ENCODE assay signal across 8 mouse cellular contexts in genomic region chr19:52992880-52993440, GRCm38 (mm10). TPM values are rescaled to one million over a fixed set of nuclear protein-coding genes. Genes with fewer than 3 reads are reported as not detected.
DNase-seq lines count a peak whose midpoint lies in the region; ATAC-seq and TF ChIP-seq lines count a peak whose summit lies in the region.

No protein-coding gene starts in this region.

- no peaks in the 10 kb centered on the region for H3K9me3 ChIP-seq in forebrain, embryonic 11.5 days (ENCODE audit: control insufficient read depth, low read length)
- H3K9me3 ChIP-seq in forebrain, embryonic 10.5 days: no peaks in the 10 kb centered on the region
- no peaks in the 10 kb centered on the region for H3K9me3 ChIP-seq in intestine, embryonic 16.5 days (ENCODE audit: control insufficient read depth, low read length)
- H3K9me3 ChIP-seq in limb, embryonic 11.5 days (ENCODE audit: control insufficient read depth, low read length): no peaks in the 10 kb centered on the region

- no peaks in the 10 kb centered on the region for H3K27me3 ChIP-seq in forebrain, embryonic 11.5 days (ENCODE audit: control insufficient read depth, insufficient read depth, low read length)
- no peaks in the 10 kb centered on the region for H3K27me3 ChIP-seq in forebrain, embryonic 10.5 days (ENCODE audit: poor library complexity, severe bottlenecking)
- no peaks in the 10 kb centered on the region for H3K27me3 ChIP-seq in intestine, embryonic 16.5 days (replicated peaks; ENCODE audit: control insufficient read depth, insufficient read depth, low read length)
- H3K27me3 ChIP-seq in limb, embryonic 11.5 days (ENCODE audit: control insufficient read depth, insufficient read depth, low read length): no peaks in the 10 kb centered on the region

- no peak overlapping the region for H3K9ac ChIP-seq in forebrain, embryonic 11.5 days (ENCODE audit: low read length)
- no peak overlapping the region for H3K9ac ChIP-seq in intestine, embryonic 16.5 days (ENCODE audit: low read depth, low read length)
- no peak overlapping the region for H3K9ac ChIP-seq in limb, embryonic 11.5 days (ENCODE audit: low read length)

- ATAC-seq in forebrain, embryonic 11.5 days (replicated peaks; ENCODE audit: low FRiP score): peak; percentile 46; the same call in 1 of the 2 replicates
- ATAC-seq in intestine, embryonic 16.5 days: peak; percentile 80
- 0 out of 2 replicates have a peak, but pooled peaks have one; percentile 54 for ATAC-seq in limb, embryonic 11.5 days (ENCODE audit: insufficient number of reproducible peaks, low FRiP score, low TSS enrichment, low read depth)

- no peak for TF ChIP-seq POLR2A in embryonic fibroblast, embryonic 13.5 days (IDR thresholded peaks at IDR 0.05; ENCODE audit: low read depth, low read length)

- H3K27ac ChIP-seq in forebrain, embryonic 11.5 days (ENCODE audit: low read depth, low read length): no peak overlapping the region
- H3K27ac ChIP-seq in forebrain, embryonic 10.5 days: no peak overlapping the region
- H3K27ac ChIP-seq in embryonic fibroblast, embryonic 13.5 days (ENCODE audit: insufficient read depth, low read length): no peak overlapping the region
- no peak overlapping the region for H3K27ac ChIP-seq in intestine, embryonic 16.5 days (ENCODE audit: low read length)
- H3K27ac ChIP-seq in limb, embryonic 11.5 days (replicated peaks; ENCODE audit: low read depth, low read length): no peak overlapping the region

- TF ChIP-seq CTCF in embryonic fibroblast, embryonic 13.5 days (IDR thresholded peaks at IDR 0.05; ENCODE audit: borderline replicate concordance, insufficient read depth, low read length): peak; percentile 36; the same call in 1 of the 2 replicates

- H3K36me3 ChIP-seq in forebrain, embryonic 11.5 days (ENCODE audit: control insufficient read depth, insufficient read depth, low read length): peaks cover 3% of the 10 kb centered on the region; the same call in 1 of the 2 replicates
- H3K36me3 ChIP-seq in forebrain, embryonic 10.5 days (replicated peaks): peaks cover 71% of the 10 kb centered on the region
- H3K36me3 ChIP-seq in intestine, embryonic 16.5 days (ENCODE audit: control insufficient read depth, insufficient read depth, low read length): peaks cover 34% of the 10 kb centered on the region
- H3K36me3 ChIP-seq in limb, embryonic 11.5 days (ENCODE audit: control insufficient read depth, insufficient read depth, low read length): peaks cover 13% of the 10 kb centered on the region

- no peak for DNase-seq in forebrain, embryonic 11.5 days (ENCODE audit: low spot score)
- no peak for DNase-seq in forebrain, embryonic 10.5 days (ENCODE audit: extremely low spot score, low spot score)
- peak; percentile 89 for DNase-seq in ES-CJ7 (ENCODE audit: low read depth, low spot score)
- peak; percentile 46 for DNase-seq in limb, embryonic 11.5 days (ENCODE audit: low spot score)
- peak; percentile 24 for DNase-seq in naive thymus-derived CD4-positive, alpha-beta T cell, adult 2 months (ENCODE audit: low read depth)
- DNase-seq in spleen, postnatal 4 days (ENCODE audit: low spot score in 2 of 2): no peak

- no peak overlapping the region for H3K4me3 ChIP-seq in forebrain, embryonic 11.5 days (ENCODE audit: low read depth, low read length)
- no peak overlapping the region for H3K4me3 ChIP-seq in forebrain, embryonic 10.5 days
- no peak overlapping the region for H3K4me3 ChIP-seq in embryonic fibroblast, embryonic 13.5 days (ENCODE audit: insufficient read depth, low read length)
- no peak overlapping the region for H3K4me3 ChIP-seq in intestine, embryonic 16.5 days (ENCODE audit: low read length)
- no peak overlapping the region for H3K4me3 ChIP-seq in limb, embryonic 11.5 days (ENCODE audit: low read depth, low read length)

- no peaks in the 10 kb centered on the region for H3K4me1 ChIP-seq in forebrain, embryonic 11.5 days (replicated peaks; ENCODE audit: control insufficient read depth, insufficient read depth, low read length)
- no peaks in the 10 kb centered on the region for H3K4me1 ChIP-seq in forebrain, embryonic 10.5 days
- H3K4me1 ChIP-seq in embryonic fibroblast, embryonic 13.5 days (ENCODE audit: control insufficient read depth, insufficient read depth, low read length): no peaks in the 10 kb centered on the region
- no peaks in the 10 kb centered on the region for H3K4me1 ChIP-seq in intestine, embryonic 16.5 days (ENCODE audit: control insufficient read depth, insufficient read depth, low read length)
- H3K4me1 ChIP-seq in limb, embryonic 11.5 days (ENCODE audit: control insufficient read depth, insufficient read depth, low read length): no peaks in the 10 kb centered on the region

- H3K4me2 ChIP-seq in forebrain, embryonic 11.5 days (ENCODE audit: low read depth, low read length, severe bottlenecking): no peak overlapping the region
- H3K4me2 ChIP-seq in intestine, embryonic 16.5 days (ENCODE audit: low read depth, low read length): no peak overlapping the region
- H3K4me2 ChIP-seq in limb, embryonic 11.5 days (ENCODE audit: low read depth, severe bottlenecking): no peak overlapping the region

- WGBS in forebrain, embryonic 11.5 days: 83% methylated on average over 11 of the region's 11 CpGs
- 84% methylated on average over 11 of the region's 11 CpGs for WGBS in forebrain, embryonic 10.5 days
- 75% methylated on average over 11 of the region's 11 CpGs for WGBS in intestine, embryonic 16.5 days
- 81% methylated on average over 11 of the region's 11 CpGs for WGBS in limb, embryonic 11.5 days

RNA-seq across cellular contexts. Expression of gene Xpnpep1, which starts 47.1 kb away (rescaled TPM):
- 150 and 168 TPM in 2 replicates for polyA plus RNA-seq in forebrain, embryonic 11.5 days (2014; fragmentation: Nextera tagmentation; extraction: Ambion mirVana)
- 156 TPM in 2 replicates for polyA plus RNA-seq in forebrain, embryonic 10.5 days (2016; fragmentation: Nextera tagmentation; extraction: Ambion mirVana)
- 92.1 and 102 TPM in 2 replicates for polyA plus RNA-seq in embryonic fibroblast, embryonic 13.5 days (2011; ENCODE audit: insufficient read length, low read depth, missing spikeins)
- 231 and 264 TPM in 2 replicates for polyA plus RNA-seq in intestine, embryonic 16.5 days (2015; fragmentation: Nextera tagmentation; extraction: Ambion mirVana)
- 166 and 173 TPM in 2 replicates for polyA plus RNA-seq in limb, embryonic 11.5 days (2014; fragmentation: Nextera tagmentation; extraction: Ambion mirVana)

Comparison
In these comparisons a context has a peak if more than half of its experiments do, and no peak if none do; other contexts are left out.
1. DNase-seq: peak in ES-CJ7 (single experiment), limb, embryonic 11.5 days (single experiment) and naive thymus-derived CD4-positive, alpha-beta T cell, adult 2 months (single experiment); none in forebrain, embryonic 11.5 days (single experiment), forebrain, embryonic 10.5 days (single experiment) and spleen, postnatal 4 days (0 of 2).
2. Peak in every context shown above with its lines, with median percentiles within 50 percentile points of each other: ATAC-seq.